Mouse (Mus musculus) embryo, embryonic 10 days (tissue): ENCODE data around the gene Amtn.
"Not testable (repeated sequence)": the region's sequence is repeated elsewhere in the genome, so short reads cannot be mapped to it uniquely, and the experiment has no call there.

Experiments used
- DNase-seq: peaks from one replicate; pipeline ENCODE4 v3.0.0-alpha.2; 2015; ENCODE audit warnings: low spot score

Amtn gene

DNA sequence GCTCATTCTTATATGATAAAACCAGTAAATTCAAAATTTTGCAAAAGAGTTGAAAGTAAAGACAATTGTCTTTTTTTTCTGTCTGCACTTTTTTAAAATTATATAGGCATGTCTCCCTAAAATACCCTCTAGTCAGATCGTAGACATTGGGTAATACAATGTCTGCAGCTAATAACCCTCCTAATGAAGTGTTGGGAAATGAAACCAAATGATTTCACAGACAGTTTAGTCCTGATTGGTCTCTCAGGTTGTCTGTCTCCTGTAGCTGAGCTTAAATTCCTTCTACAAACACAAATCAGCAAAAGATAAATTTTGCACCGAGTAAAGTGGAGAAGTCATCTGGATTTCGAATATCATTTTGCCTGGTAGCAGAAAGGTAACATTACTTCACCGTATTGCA is at the start of gene Amtn:
TSS of gene Amtn (plus strand) at position 301 of the 400 bp plus-strand sequence.
- DNase-seq: no peak

DNA sequence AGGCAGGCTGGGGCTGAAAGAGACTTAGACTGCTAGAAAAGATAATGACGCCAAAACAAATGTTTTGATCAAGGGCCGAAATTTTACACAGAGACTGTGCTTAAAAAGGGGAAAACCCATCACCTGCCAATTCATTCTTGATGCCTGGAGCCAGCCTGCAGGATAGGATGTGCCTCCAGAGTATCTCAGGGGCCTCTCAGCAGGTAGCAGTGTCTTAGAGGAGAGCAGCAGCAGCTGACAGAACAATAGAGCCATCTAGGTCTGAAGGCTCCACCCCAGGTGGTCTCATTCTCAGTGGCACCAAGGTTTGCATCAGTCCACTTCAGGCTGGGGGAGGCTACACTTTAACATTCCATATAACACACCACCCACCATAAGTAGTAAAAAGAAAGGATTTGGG is 27.4 kb upstream of the Amtn start:
- DNase-seq: not testable (repeated sequence)

DNA sequence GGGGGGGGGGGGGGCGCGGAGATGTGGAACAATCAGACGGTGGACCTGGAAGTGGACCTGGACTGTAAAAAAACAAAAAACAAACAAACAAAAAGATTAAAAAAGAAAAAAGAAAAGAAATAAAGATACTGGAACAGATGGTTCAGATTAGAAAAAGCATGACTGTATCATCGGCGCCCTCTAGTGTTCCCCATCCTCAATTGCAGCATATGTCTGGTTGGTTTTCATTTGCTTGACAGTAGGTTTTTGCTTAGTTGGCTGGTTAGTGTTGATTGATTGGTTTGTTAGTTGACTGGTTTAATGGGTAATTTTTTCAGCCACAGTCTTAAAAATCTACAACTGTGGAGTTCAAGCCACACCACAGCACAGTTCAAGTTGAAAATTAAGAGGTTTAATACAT is 11.1 kb upstream of the Amtn start:
- peak; percentile 67 for DNase-seq

DNA sequence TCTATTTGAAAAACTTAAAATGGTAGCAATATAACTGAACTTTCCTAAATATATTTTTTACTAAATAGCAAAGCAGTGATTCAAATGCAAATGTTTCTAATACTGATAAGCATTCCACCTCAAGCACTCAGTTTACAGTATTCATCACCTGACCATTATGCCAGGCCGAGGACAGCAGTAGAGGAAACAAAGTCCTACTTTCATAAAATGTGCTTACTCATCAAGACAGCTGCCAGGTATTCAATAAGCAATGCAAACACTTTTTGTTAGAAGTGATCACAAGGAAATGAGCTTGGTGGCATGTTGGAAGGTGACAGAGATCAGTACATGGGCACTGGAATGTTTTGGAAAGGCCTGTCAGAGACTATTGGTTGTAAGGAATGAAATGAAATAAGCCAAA is 9.0 kb upstream of the Amtn start:
- DNase-seq: no peak

DNA sequence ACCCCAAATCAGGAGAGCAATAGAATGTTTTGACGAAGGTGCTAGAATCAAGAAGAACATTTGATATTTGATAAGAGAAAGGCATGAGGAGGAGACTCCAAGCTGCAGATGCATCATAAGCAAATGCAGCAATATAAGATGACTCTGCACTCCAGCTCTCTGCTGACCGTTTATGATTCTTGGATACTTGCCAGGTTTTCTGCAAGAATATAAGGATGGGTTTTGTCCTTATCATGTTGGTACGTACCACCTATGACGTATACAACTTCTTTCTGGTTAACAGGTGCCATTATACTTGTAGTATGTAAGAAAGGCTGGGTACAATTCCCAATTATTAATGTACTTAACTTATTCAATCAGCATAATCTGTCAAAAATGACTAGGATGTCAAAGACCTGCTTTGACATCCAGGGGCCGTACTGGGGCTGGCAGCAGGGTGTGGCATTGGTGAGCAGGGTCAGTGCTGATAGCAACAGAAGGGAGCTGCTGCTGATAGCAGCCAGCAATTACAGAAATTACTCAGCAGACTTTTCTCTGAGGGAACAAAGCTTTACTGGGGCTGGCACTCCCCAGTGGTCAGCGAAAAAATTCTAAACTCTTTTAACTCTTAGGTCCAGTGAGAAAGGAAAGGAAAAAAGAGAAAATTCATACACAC is 5.2 kb upstream of the Amtn start:
- DNase-seq: no peak

DNA sequence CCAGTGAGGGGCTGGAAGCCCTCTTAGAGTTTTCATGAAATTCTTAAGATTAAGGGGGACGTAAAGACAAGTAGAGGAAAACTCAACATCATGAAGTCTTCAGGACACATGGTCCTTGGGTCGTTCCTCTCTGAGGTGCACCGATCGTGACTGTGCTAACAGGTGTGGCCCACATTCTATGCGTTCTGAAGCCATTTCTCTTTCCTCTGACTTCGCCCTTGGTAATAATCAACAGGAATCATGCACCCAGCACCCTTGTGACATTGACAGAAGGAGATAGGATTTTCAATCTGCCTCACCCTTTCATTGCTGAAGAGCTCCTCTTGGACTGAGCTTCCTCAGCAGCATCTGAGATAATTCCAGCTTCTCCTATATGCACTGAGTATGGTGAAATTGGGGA is 3.3 kb upstream of the Amtn start:
- DNase-seq: no peak

DNA sequence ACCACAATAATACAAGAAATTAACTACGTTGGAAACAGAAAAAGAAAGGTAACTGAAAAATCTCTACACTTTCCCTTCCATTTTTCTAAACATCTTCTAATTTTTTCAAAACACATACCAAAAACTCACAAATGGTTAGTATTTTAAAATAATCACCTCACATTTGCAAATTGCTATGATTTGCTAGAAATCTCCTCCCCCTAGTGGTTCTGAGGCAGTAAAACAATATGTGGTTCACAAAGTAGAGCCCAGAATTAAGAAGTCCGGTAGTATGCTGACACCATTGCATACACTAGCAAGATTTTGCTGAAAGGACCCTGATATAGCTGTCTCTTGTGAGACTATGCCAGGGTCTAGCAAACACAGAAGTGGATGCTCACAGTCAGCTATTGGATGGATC is 16.1 kb downstream of the Amtn start:
- not testable (repeated sequence) for DNase-seq

DNA sequence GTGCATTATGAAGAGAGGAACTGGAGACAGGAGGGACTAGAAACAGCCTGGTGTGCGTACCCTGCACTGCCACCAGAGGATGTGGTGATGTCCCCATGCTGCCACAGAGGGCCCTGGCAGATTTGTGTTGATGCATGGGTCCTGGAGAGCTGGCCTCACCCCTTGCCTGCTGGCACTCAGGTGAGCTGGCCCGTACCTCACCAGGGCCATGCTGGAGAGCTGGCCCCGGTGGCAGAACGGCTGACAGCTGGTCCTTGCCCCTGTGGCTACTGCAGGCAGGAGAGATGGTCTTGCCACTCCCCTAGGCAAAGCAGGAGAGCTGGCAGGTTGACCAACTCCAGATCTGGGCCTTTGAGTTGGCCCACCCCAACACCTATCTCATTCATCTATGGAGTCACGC is 22.7 kb downstream of the Amtn start:
- no peak for DNase-seq

DNA sequence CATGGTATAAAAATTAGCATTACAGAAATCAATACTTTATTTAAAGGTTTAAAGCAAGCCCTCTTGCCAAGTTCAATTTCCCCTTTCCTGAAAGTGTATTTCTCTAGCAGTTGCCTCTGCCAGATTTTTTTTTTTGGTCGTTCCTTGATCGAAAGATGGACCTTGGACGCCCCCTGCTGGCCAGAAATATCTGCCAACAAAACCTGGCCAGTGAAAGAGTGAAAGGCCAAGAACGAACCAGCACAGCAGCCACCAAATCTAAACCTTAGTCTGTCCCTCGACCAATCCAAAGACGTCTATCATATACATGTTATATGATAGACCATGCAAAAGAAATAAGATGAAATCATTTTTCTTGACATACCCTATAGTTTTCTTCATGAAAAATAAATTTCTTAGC is 23.9 kb downstream of the Amtn start:
- peak; percentile 69 for DNase-seq

DNA sequence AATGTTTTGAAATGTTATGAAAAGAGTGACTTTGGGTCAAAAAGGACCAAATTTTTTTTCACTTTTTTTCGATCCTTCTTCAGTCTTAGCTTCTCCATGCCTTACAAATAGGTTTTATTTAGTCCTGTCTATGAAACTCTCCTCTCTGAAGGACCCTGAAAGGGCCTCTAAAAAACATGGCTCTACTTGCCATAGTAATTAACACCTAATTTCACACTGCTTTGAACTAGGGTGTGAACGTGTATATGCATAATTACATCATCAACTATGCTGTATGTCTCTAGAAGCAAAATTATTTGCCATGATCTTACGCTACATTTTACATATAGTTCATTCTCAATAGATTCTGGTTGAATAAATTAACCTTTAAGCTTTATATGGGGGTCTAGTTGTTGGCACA is 25.6 kb downstream of the Amtn start:
- no peak for DNase-seq

DNA sequence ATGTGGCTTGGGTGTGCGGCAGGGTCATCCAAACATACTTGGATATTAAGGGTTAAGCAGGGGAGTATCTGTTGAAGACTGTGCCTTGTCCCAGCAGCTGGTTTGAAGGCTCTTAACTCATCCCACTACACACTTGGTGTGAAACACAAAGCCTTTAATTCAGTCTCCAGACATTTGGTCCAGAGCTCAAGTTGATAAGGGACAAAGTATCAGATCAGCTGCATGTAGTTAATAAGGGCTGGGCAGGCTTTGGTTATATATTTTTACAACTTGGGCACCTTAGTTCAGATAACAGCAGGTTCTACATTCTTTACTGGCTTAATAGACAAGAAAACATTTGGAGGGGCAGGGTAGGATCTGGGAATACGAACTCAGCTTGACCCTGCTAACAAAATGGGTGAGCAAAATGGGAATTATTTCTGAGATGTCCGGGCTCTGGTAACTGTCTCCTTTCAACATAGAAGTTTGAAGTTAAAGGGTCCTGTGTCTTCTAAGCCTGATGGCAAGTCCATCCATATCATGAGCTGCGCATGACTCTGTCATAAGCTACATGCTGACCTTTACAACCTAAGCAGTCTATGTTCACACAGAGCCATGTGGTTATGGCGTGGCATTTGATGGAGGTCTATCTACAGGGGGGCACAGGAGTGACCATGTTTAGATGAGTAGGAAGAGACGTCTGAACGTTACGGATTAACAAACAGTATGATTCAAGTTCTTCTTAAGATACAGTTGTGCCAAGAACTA is 44.6 kb downstream of the Amtn start:
- DNase-seq: no peak

DNA sequence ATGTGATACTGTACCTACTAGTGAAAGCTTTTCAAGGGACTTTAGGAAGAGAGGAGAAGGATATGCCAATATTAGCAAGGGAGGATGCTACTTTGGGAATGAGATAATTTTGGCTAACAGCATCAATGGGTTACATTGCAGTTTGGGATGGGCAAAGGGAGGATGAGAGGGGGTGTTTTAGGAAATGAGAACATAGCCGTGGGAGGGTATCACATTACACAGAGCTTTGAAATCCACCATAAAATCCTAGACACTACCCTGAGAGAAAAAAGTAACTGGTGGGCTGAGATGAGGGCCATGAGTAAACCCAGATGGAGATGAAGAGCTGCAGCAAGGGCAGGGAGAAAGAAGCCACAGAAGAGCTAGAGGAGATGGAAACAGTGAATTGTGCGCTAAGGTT is 49.0 kb downstream of the Amtn start:
- not testable (repeated sequence) for DNase-seq

DNA sequence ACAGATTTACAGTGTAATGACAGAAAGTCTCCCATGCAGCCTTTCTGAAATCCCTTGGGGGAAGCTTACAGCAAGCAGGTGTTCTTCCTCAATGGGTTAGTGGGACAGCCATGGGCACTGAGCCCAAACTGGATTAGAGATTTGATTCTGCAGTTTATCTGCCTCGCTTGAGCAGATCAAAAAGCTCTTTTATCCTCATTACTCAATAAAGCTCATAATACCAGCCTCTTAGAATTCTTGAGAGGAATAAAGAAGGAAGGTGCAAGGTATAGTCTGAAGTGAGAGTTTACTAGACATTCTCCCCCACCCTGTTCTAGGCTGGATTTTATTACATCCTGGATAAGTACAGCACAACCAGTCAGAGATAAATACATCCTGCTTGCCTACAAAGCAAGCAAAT is 50.8 kb downstream of the Amtn start:
- no peak for DNase-seq
